Comparison of ENCODE assay signal across 9 mouse cellular contexts in the genomic region with DNA sequence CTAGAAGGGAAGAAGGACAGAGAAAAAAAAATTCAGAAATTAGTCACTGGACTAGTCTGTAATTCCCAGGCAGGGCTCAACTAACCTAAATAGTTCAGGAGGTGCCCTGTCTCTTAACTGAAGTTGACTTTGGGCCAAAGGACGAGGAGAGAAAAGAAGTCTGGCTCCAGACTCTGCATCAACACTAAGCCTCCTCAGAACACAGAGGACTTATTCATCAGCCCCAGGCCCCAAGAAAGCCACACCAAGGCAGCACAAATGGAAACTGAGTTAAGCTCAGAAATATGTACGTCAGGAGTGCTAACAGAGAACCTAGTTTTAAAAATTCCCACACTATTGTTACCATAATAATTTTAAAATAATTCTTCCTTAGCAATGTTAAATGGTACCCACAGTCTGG. TPM values are rescaled to one million over a fixed set of nuclear protein-coding genes. Genes with fewer than 3 reads are reported as not detected.
DNase-seq lines count a peak whose midpoint lies in the region; ATAC-seq and TF ChIP-seq lines count a peak whose summit lies in the region.
"Had no signal": no experiment of that assay in that cellular context is flagged by ENCODE, and none has a peak within 500 bp of the region (broad histone marks: within the 10 kb centered on the region; RNA-seq: fewer than 3 reads in every experiment).

No protein-coding gene starts in this region.

- WGBS in embryonic facial prominence, embryonic 15.5 days: 18% methylated on average over 2 of the region's 2 CpGs
- WGBS in hindbrain, postnatal 0 days: 5% methylated on average over 2 of the region's 2 CpGs
- WGBS in neural tube, embryonic 14.5 days: 26% methylated on average over 2 of the region's 2 CpGs

- peak overlapping the region; percentile 85; the same call in 1 of the 2 replicates for H3K27ac ChIP-seq in left cerebral cortex, adult 2 months
- peak overlapping the region; percentile 69 for H3K27ac ChIP-seq in embryonic facial prominence, embryonic 15.5 days (replicated peaks)
- peak overlapping the region; percentile 65 for H3K27ac ChIP-seq in hindbrain, postnatal 0 days
- H3K27ac ChIP-seq in neural tube, embryonic 14.5 days (ENCODE audit: low read depth, low read length): peak overlapping the region; percentile 62; the same call in 1 of the 2 replicates

- intact Hi-C loops in left cerebral cortex, adult 2 months (cut with DNase I): loop anchor here (2.0 kb wide), 1 partner anchor 25 kb away; a partner anchor contains a TSS

- no peak for ATAC-seq in embryonic facial prominence, embryonic 15.5 days (ENCODE audit: insufficient number of reproducible peaks, low FRiP score, low TSS enrichment, low read depth)
- ATAC-seq in hindbrain, postnatal 0 days: no peak
- no peak for ATAC-seq in neural tube, embryonic 14.5 days (ENCODE audit: low read depth)

- peaks cover 18% of the 10 kb centered on the region for H3K4me1 ChIP-seq in embryonic facial prominence, embryonic 15.5 days
- H3K4me1 ChIP-seq in hindbrain, postnatal 0 days (ENCODE audit: insufficient read depth, low read length): peaks cover 11% of the 10 kb centered on the region
- H3K4me1 ChIP-seq in neural tube, embryonic 14.5 days (ENCODE audit: control insufficient read depth, insufficient read depth, low read length): peaks cover 15% of the 10 kb centered on the region

- no peak for DNase-seq in left cerebral cortex, adult 2 months (ENCODE audit: extremely low spot score in 1 of 2, low spot score in 2 of 2)
- no peak for DNase-seq in left cerebral cortex, adult 8-10 months (ENCODE audit: low spot score in 2 of 2)
- DNase-seq in hindbrain, postnatal 0 days (ENCODE audit: low spot score): peak; percentile 56
- no peak for DNase-seq in spleen, postnatal 10 days (ENCODE audit: low spot score in 2 of 2)
- no peak for DNase-seq in adrenal gland, postnatal 25 days
- DNase-seq in lung, postnatal 10 days: no peak

- peak overlapping the region; percentile 53 for H3K4me3 ChIP-seq in left cerebral cortex, adult 2 months
- H3K4me3 ChIP-seq in embryonic facial prominence, embryonic 15.5 days (replicated peaks): peak overlapping the region; percentile 16
- peak overlapping the region; percentile 24 for H3K4me3 ChIP-seq in hindbrain, postnatal 0 days (ENCODE audit: low read length)
- H3K4me3 ChIP-seq in neural tube, embryonic 14.5 days (ENCODE audit: low read depth, low read length): peak overlapping the region; percentile 18

- H3K4me2 ChIP-seq in embryonic facial prominence, embryonic 15.5 days (replicated peaks): peak overlapping the region; percentile 42
- H3K4me2 ChIP-seq in hindbrain, postnatal 0 days (ENCODE audit: low read depth, low read length): peak overlapping the region; percentile 57
- peak overlapping the region; percentile 36 for H3K4me2 ChIP-seq in neural tube, embryonic 14.5 days (ENCODE audit: low read depth, low read length)

- no peak for TF ChIP-seq CTCF in left cerebral cortex, adult 2 months (IDR thresholded peaks at IDR 0.05)
- TF ChIP-seq CTCF in hindbrain, postnatal 0 days (IDR thresholded peaks at IDR 0.05; ENCODE audit: low read depth): no peak

- peaks cover 34% of the 10 kb centered on the region for H3K36me3 ChIP-seq in embryonic facial prominence, embryonic 15.5 days
- peaks cover 17% of the 10 kb centered on the region for H3K36me3 ChIP-seq in hindbrain, postnatal 0 days (ENCODE audit: insufficient read depth, low read length)
- peaks cover 10% of the 10 kb centered on the region for H3K36me3 ChIP-seq in neural tube, embryonic 14.5 days (ENCODE audit: control insufficient read depth, insufficient read depth, low read length)

- no peaks in the 10 kb centered on the region for H3K27me3 ChIP-seq in embryonic facial prominence, embryonic 15.5 days
- no peaks in the 10 kb centered on the region for H3K27me3 ChIP-seq in hindbrain, postnatal 0 days (ENCODE audit: insufficient read depth, low read length)
- H3K27me3 ChIP-seq in neural tube, embryonic 14.5 days (ENCODE audit: control insufficient read depth, insufficient read depth, low read length): no peaks in the 10 kb centered on the region
- H3K27me3 ChIP-seq: megakaryocyte, embryonic 14.5 days had no signal

- H3K9me3 ChIP-seq in embryonic facial prominence, embryonic 15.5 days (replicated peaks): no peaks in the 10 kb centered on the region
- H3K9me3 ChIP-seq in hindbrain, postnatal 0 days (ENCODE audit: low read length): no peaks in the 10 kb centered on the region
- no peaks in the 10 kb centered on the region for H3K9me3 ChIP-seq in neural tube, embryonic 14.5 days (ENCODE audit: control insufficient read depth, low read length)
- H3K9me3 ChIP-seq: megakaryocyte, embryonic 14.5 days had no signal

- no peak overlapping the region for H3K9ac ChIP-seq in embryonic facial prominence, embryonic 15.5 days
- 0 out of 2 replicates have a peak overlapping the region, but pooled peaks have one; percentile 21 for H3K9ac ChIP-seq in hindbrain, postnatal 0 days (replicated peaks; ENCODE audit: low read length)
- H3K9ac ChIP-seq in neural tube, embryonic 14.5 days (replicated peaks; ENCODE audit: low read depth, low read length): no peak overlapping the region; the same call in 1 of the 2 replicates

RNA-seq across cellular contexts. Expression of a gene that starts 25.5 kb away (rescaled TPM):
- 100 to 1,000 TPM; 171 to 176 TPM for total RNA-seq in left cerebral cortex, adult 2 months (2021)
- total RNA-seq in left cerebral cortex, adult 8-10 months (2022): 100 to 1,000 TPM; 174 to 198 (median 181) TPM
- 84.3 and 86.2 TPM in 2 replicates for polyA plus RNA-seq in embryonic facial prominence, embryonic 15.5 days (2015; fragmentation: Nextera tagmentation; extraction: Ambion mirVana)
- total RNA-seq in hindbrain, postnatal 0 days (2014; rRNA removed): 125 and 134 TPM in 2 replicates
- 95.3 and 98.1 TPM in 2 replicates for polyA plus RNA-seq in hindbrain, postnatal 0 days (2015; fragmentation: Nextera tagmentation; extraction: Ambion mirVana)
- polyA plus RNA-seq in neural tube, embryonic 14.5 days (2014; fragmentation: Nextera tagmentation; extraction: Ambion mirVana): 132 and 143 TPM in 2 replicates
- 73.2 and 88.5 TPM in 2 replicates for total RNA-seq in adrenal gland, postnatal 25 days (2021)

RNA-seq across cellular contexts. Expression of a gene that starts 26.1 kb away (rescaled TPM):
- total RNA-seq in left cerebral cortex, adult 2 months (2021): 100 to 1,000 TPM; 233 to 247 TPM
- 100 to 1,000 TPM; 254 to 309 (median 279) TPM for total RNA-seq in left cerebral cortex, adult 8-10 months (2022)
- polyA plus RNA-seq in embryonic facial prominence, embryonic 15.5 days (2015; fragmentation: Nextera tagmentation; extraction: Ambion mirVana): 667 and 669 TPM in 2 replicates
- total RNA-seq in hindbrain, postnatal 0 days (2014; rRNA removed): 117 and 148 TPM in 2 replicates
- polyA plus RNA-seq in hindbrain, postnatal 0 days (2015; fragmentation: Nextera tagmentation; extraction: Ambion mirVana): 596 and 630 TPM in 2 replicates
- 635 and 713 TPM in 2 replicates for polyA plus RNA-seq in neural tube, embryonic 14.5 days (2014; fragmentation: Nextera tagmentation; extraction: Ambion mirVana)
- 210 and 212 TPM in 2 replicates for total RNA-seq in adrenal gland, postnatal 25 days (2021)

RNA-seq across cellular contexts. Expression of a gene that starts 44.1 kb away (rescaled TPM):
- total RNA-seq in left cerebral cortex, adult 2 months (2021): not detected
- not detected for total RNA-seq in left cerebral cortex, adult 8-10 months (2022)
- 2.0 and 2.3 TPM in 2 replicates for polyA plus RNA-seq in embryonic facial prominence, embryonic 15.5 days (2015; fragmentation: Nextera tagmentation; extraction: Ambion mirVana)
- total RNA-seq in hindbrain, postnatal 0 days (2014; rRNA removed): 0.63 TPM in 1 of 2 replicates, not detected in the other
- polyA plus RNA-seq in hindbrain, postnatal 0 days (2015; fragmentation: Nextera tagmentation; extraction: Ambion mirVana): 0.20 and 0.33 TPM in 2 replicates
- 1.9 and 2.0 TPM in 2 replicates for polyA plus RNA-seq in neural tube, embryonic 14.5 days (2014; fragmentation: Nextera tagmentation; extraction: Ambion mirVana)
- 0.58 TPM in 1 of 2 replicates, not detected in the other for total RNA-seq in adrenal gland, postnatal 25 days (2021)

RNA-seq across cellular contexts. Expression of a gene that starts 47.3 kb away (rescaled TPM):
- total RNA-seq in left cerebral cortex, adult 2 months (2021): 10 to 100 TPM; 20.7 to 23.2 TPM
- total RNA-seq in left cerebral cortex, adult 8-10 months (2022): 10 to 100 TPM; 18.9 to 24.5 (median 19.8) TPM
- polyA plus RNA-seq in embryonic facial prominence, embryonic 15.5 days (2015; fragmentation: Nextera tagmentation; extraction: Ambion mirVana): 17.9 and 18.0 TPM in 2 replicates
- total RNA-seq in hindbrain, postnatal 0 days (2014; rRNA removed): 22.7 and 40.1 TPM in 2 replicates
- 11.9 and 13.2 TPM in 2 replicates for polyA plus RNA-seq in hindbrain, postnatal 0 days (2015; fragmentation: Nextera tagmentation; extraction: Ambion mirVana)
- polyA plus RNA-seq in neural tube, embryonic 14.5 days (2014; fragmentation: Nextera tagmentation; extraction: Ambion mirVana): 19.2 and 28.0 TPM in 2 replicates
- 12.1 and 19.9 TPM in 2 replicates for total RNA-seq in adrenal gland, postnatal 25 days (2021)

RNA-seq across cellular contexts. Expression of a gene that starts 58.4 kb away (rescaled TPM):
- total RNA-seq in left cerebral cortex, adult 2 months (2021): 10 to 100 TPM; 85.5 to 93.0 TPM
- total RNA-seq in left cerebral cortex, adult 8-10 months (2022): 10 to 100 TPM; 90.9 to 93.2 (median 91.9) TPM
- 264 and 279 TPM in 2 replicates for polyA plus RNA-seq in embryonic facial prominence, embryonic 15.5 days (2015; fragmentation: Nextera tagmentation; extraction: Ambion mirVana)
- total RNA-seq in hindbrain, postnatal 0 days (2014; rRNA removed): 149 and 155 TPM in 2 replicates
- polyA plus RNA-seq in hindbrain, postnatal 0 days (2015; fragmentation: Nextera tagmentation; extraction: Ambion mirVana): 181 TPM in 2 replicates
- 195 and 216 TPM in 2 replicates for polyA plus RNA-seq in neural tube, embryonic 14.5 days (2014; fragmentation: Nextera tagmentation; extraction: Ambion mirVana)
- total RNA-seq in adrenal gland, postnatal 25 days (2021): 143 and 145 TPM in 2 replicates
